Mouse (Mus musculus) left cerebral cortex, postnatal 4 days (tissue): Measurements from ENCODE around the gene Ndrg4. TPM values are rescaled to one million over a fixed set of nuclear protein-coding genes. Genes with fewer than 3 reads are reported as not detected.

ENCODE experiments used
- DNase-seq: peaks from one replicate; pipeline ENCODE4 v3.0.0-alpha.2; 2022
- intact Hi-C: fragments of 180-260 bp; cut with DNase I; formaldehyde crosslinking; loops from one replicate; pipeline ENCODE4 v1.15.1; 2025
- microRNA-seq: library from miRNA; unstranded; fragments of <30 nt; microRNA quantifications from one replicate; pipeline ENCODE4 v1.2.0, GENCODE M21; 2022
- total RNA-seq, 2 experiments: library from RNA; stranded (reverse); gene quantifications; 2 replicates each; pipeline ENCODE4 v1.2.3; 2021

Gene Ndrg4
- total RNA-seq, 2 experiments from 2014 or later: 540 to 651 TPM

GRCm38 (mm10) chr8:95714837-95715413 is 38.1 kb downstream of the Ndrg4 start:
- intact Hi-C loops: no loop called here
- DNase-seq: no peak

- intact Hi-C loops: no loop called here
- DNase-seq: peak; percentile 86
Measured at GRCm38 (mm10) chr8:95715676-95716531, 39.1 kb downstream of the Ndrg4 start, which contains the start of gene Setd6. TSS of gene Setd6 (plus strand) at chr8:95715881.

- intact Hi-C loops: no loop called here
- DNase-seq: no peak
Measured at GRCm38 (mm10) chr8:95716546-95717335, 40.0 kb downstream of the Ndrg4 start.

GRCm38 (mm10) chr8:95727625-95728024 is 50.8 kb downstream of the Ndrg4 start:
- intact Hi-C loops: loop anchor here (10.0 kb wide), 1 partner anchor 273 kb away; no protein-coding TSS in a partner anchor
- no peak for DNase-seq

- intact Hi-C loops: no loop called here
- DNase-seq: no peak
Measured at GRCm38 (mm10) chr8:95738596-95738995, 61.8 kb downstream of the Ndrg4 start.

- intact Hi-C loops: no loop called here
- DNase-seq: no peak
Measured at GRCm38 (mm10) chr8:95741732-95742131, 65.0 kb downstream of the Ndrg4 start.

GRCm38 (mm10) chr8:95748028-95748427 is 71.2 kb downstream of the Ndrg4 start:
- no peak for DNase-seq
- intact Hi-C loops: no loop called here

GRCm38 (mm10) chr8:95751924-95752323 is 75.1 kb downstream of the Ndrg4 start:
- intact Hi-C loops: no loop called here
- no peak for DNase-seq

GRCm38 (mm10) chr8:95760323-95760722 is 83.5 kb downstream of the Ndrg4 start:
- intact Hi-C loops: no loop called here

GRCm38 (mm10) chr8:95764133-95764532 is 87.4 kb downstream of the Ndrg4 start:
- intact Hi-C loops: no loop called here
- DNase-seq: no peak

More at GRCm38 (mm10) chr8:95760323-95760722, 83.5 kb downstream of the Ndrg4 start:
- DNase-seq: no peak

Small RNA genes within 50 kb of the gene (microRNA-seq; reads per million reads assigned to microRNA genes)
- 1.5 reads per million for gene Mir7073

Other genes starting within 250 kb of the Ndrg4 start
- gene Cfap20, start 242.1 kb upstream of the Ndrg4 start, total RNA-seq: 10 to 100 TPM; 67.5 to 67.7 TPM
- 10 to 100 TPM; 81.1 to 93.5 TPM for gene Csnk2a2, start 186.9 kb upstream of the Ndrg4 start, total RNA-seq
- 1 to 10 TPM in 1 of 2 experiments, under 1 TPM in 1; 0.60 to 1.0 TPM for gene Ccdc113, start 142.9 kb upstream of the Ndrg4 start, total RNA-seq
- not detected for gene Prss54, start 100.6 kb upstream of the Ndrg4 start, total RNA-seq
- 1 to 10 TPM; 1.7 to 1.8 TPM for gene Gins3, start 43.5 kb upstream of the Ndrg4 start, total RNA-seq
- 10 to 100 TPM; 27.9 to 28.5 TPM for gene Setd6, start 38.9 kb downstream of the Ndrg4 start, total RNA-seq
- gene Cnot1, start 130.5 kb downstream of the Ndrg4 start, total RNA-seq: 100 to 1,000 TPM; 156 to 167 TPM
- gene Sap18b, start 148.4 kb downstream of the Ndrg4 start, total RNA-seq: 10 to 100 TPM; 97.4 to 99.3 TPM
- gene Slc38a7, start 176.6 kb downstream of the Ndrg4 start, total RNA-seq: 10 to 100 TPM; 42.5 to 43.2 TPM
- gene Got2, start 211.6 kb downstream of the Ndrg4 start, total RNA-seq: 100 to 1,000 TPM; 147 to 156 TPM